Mouse (Mus musculus) G1E (cell line): Measurements from ENCODE around the gene Tex9.

Experiments used
- CTCF ChIP-seq: IDR thresholded peaks from 2 replicates; pipeline ENCODE4 v1.5.1; 2012; ENCODE audit warnings: low read depth, low read length, inconsistent platforms, mixed read lengths
- GATA1 ChIP-seq: IDR thresholded peaks from 2 replicates; pipeline ENCODE4 v1.6.1; 2012; ENCODE audit warnings: borderline replicate concordance, low read length, inconsistent platforms, mixed read lengths

DNA sequence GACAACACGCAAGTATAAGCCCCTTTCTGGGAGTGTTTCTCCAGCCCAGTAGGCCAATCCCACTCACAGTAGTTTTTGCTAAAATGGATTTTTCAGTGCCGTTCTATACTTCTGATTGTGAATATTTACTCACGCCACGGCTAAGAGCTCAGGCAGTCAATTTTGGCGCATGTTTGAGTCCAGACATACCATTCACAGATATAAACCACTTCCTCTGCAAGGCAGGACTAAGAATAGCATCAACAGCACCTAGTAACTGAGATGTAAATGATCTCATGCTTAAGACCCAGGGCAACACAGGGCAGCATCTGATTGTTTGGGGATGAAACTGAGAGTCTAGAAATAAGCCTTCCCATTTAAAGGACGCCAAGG lies at the start of gene Tex9:
- TF ChIP-seq CTCF (no peak), GATA1 (no peak)
